Mouse (Mus musculus): ENCODE measurements at regions not wholly inside any gene's neighbourhood (a gene's known extent, or its start where the extent isn't known, plus 50 kb on each side); places are given as distances from the start of the nearest gene placed in this dataset.
A peak's percentile ranks its signal among the peaks of the same experiment; 100 is the strongest.

GRCm38 (mm10) chr15:97590732-97591292, 114.8 kb downstream of the Rpap3 start:
- H3K27me3 ChIP-seq (ENCODE audit: control insufficient read depth, insufficient read depth, low read length, poor library complexity, severe bottlenecking): no peaks in the 10 kb centered on the region
- no peaks in the 10 kb centered on the region for H3K36me3 ChIP-seq (ENCODE audit: control insufficient read depth, insufficient read depth, low read length, poor library complexity, severe bottlenecking)
- H3K4me3 ChIP-seq (ENCODE audit: low read depth, low read length): no peak overlapping the region
- TF ChIP-seq CTCF (IDR thresholded peaks at IDR 0.05; ENCODE audit: low read depth, low read length) (no peak), EP300 (IDR thresholded peaks at IDR 0.05; ENCODE audit: insufficient read depth, low read depth, low read length) (0 out of 2 replicates have a peak, but pooled peaks have one; percentile 23), POLR2A (IDR thresholded peaks at IDR 0.05; ENCODE audit: insufficient read depth, low read length) (no peak)
- H3K27ac ChIP-seq (ENCODE audit: insufficient read depth, low read length): peak overlapping the region; percentile 93
- H3K9me3 ChIP-seq (replicated peaks; ENCODE audit: control insufficient read depth, insufficient read depth, low read length, poor library complexity, severe bottlenecking): no peaks in the 10 kb centered on the region
- peaks cover 19% of the 10 kb centered on the region for H3K4me1 ChIP-seq (ENCODE audit: control insufficient read depth, insufficient read depth, low read length)
- H3K9ac ChIP-seq (ENCODE audit: low read depth, poor library complexity, severe bottlenecking): no peak overlapping the region

GRCm38 (mm10) chr15:97587571-97588205, 117.9 kb downstream of the Rpap3 start:
- no peak for TF ChIP-seq CTCF (IDR thresholded peaks at IDR 0.05; ENCODE audit: low read depth, low read length)
- TF ChIP-seq POLR2A (IDR thresholded peaks at IDR 0.05; ENCODE audit: insufficient read depth, low read length): no peak
- no peak for TF ChIP-seq EP300 (IDR thresholded peaks at IDR 0.05; ENCODE audit: insufficient read depth, low read depth, low read length)
- Histone ChIP-seq H3K27me3 (ENCODE audit: control insufficient read depth, insufficient read depth, low read length, poor library complexity, severe bottlenecking) (no peaks in the 10 kb centered on the region), H3K36me3 (ENCODE audit: control insufficient read depth, insufficient read depth, low read length, poor library complexity, severe bottlenecking) (no peaks in the 10 kb centered on the region), H3K9me3 (replicated peaks; ENCODE audit: control insufficient read depth, insufficient read depth, low read length, poor library complexity, severe bottlenecking) (no peaks in the 10 kb centered on the region), H3K4me3 (ENCODE audit: low read depth, low read length) (no peak overlapping the region), H3K9ac (ENCODE audit: low read depth, poor library complexity, severe bottlenecking) (no peak overlapping the region), H3K4me1 (ENCODE audit: control insufficient read depth, insufficient read depth, low read length) (peaks cover 10% of the 10 kb centered on the region), H3K27ac (ENCODE audit: insufficient read depth, low read length) (no peak overlapping the region)

GRCm38 (mm10) chr15:97581724-97582154, 123.9 kb downstream of the Rpap3 start:
- 0 out of 2 replicates have a peak overlapping the region, but pooled peaks have one; percentile 14 for H3K9ac ChIP-seq (ENCODE audit: low read depth, poor library complexity, severe bottlenecking)
- no peaks in the 10 kb centered on the region for H3K9me3 ChIP-seq (replicated peaks; ENCODE audit: control insufficient read depth, insufficient read depth, low read length, poor library complexity, severe bottlenecking)
- H3K4me1 ChIP-seq (ENCODE audit: control insufficient read depth, insufficient read depth, low read length): peaks cover 3% of the 10 kb centered on the region
- H3K27me3 ChIP-seq (ENCODE audit: control insufficient read depth, insufficient read depth, low read length, poor library complexity, severe bottlenecking): no peaks in the 10 kb centered on the region
- no peaks in the 10 kb centered on the region for H3K36me3 ChIP-seq (ENCODE audit: control insufficient read depth, insufficient read depth, low read length, poor library complexity, severe bottlenecking)
- peak overlapping the region; percentile 67 for H3K27ac ChIP-seq (ENCODE audit: insufficient read depth, low read length)
- H3K4me3 ChIP-seq (ENCODE audit: low read depth, low read length): no peak overlapping the region
- no peak for TF ChIP-seq POLR2A (IDR thresholded peaks at IDR 0.05; ENCODE audit: insufficient read depth, low read length)
- peak; percentile 92 for TF ChIP-seq CTCF (IDR thresholded peaks at IDR 0.05; ENCODE audit: low read depth, low read length)
- TF ChIP-seq EP300 (IDR thresholded peaks at IDR 0.05; ENCODE audit: insufficient read depth, low read depth, low read length): peak; percentile 82

DNA sequence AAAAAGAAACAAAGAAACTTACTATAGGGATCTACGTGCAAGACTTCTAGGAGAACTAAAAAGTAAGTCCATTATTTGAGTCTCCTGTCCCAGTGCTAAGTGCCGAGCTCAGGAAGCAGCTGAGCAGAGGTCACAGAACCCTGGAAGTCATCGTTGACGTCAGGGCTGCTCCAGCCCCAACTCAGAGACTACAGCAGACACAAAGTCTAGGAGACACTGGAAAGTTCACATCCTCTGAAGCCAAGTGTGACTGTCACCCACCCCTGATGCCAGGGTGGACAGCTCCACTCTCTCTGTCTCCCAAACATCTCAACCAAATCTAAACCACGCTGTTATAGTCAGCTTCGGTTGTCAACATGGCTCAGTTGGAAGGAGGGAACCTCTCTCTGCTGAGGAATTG, 124.9 kb downstream of the Rpap3 start:
- TF ChIP-seq POLR2A (IDR thresholded peaks at IDR 0.05; ENCODE audit: insufficient read depth, low read length): no peak
- TF ChIP-seq CTCF (IDR thresholded peaks at IDR 0.05; ENCODE audit: low read depth, low read length): no peak
- no peak for TF ChIP-seq EP300 (IDR thresholded peaks at IDR 0.05; ENCODE audit: insufficient read depth, low read depth, low read length)
- no peak overlapping the region for H3K4me3 ChIP-seq (ENCODE audit: low read depth, low read length)
- H3K4me1 ChIP-seq (ENCODE audit: control insufficient read depth, insufficient read depth, low read length): peaks cover 3% of the 10 kb centered on the region
- no peaks in the 10 kb centered on the region for H3K27me3 ChIP-seq (ENCODE audit: control insufficient read depth, insufficient read depth, low read length, poor library complexity, severe bottlenecking)
- H3K9ac ChIP-seq (ENCODE audit: low read depth, poor library complexity, severe bottlenecking): no peak overlapping the region
- no peak overlapping the region for H3K27ac ChIP-seq (ENCODE audit: insufficient read depth, low read length)
- no peaks in the 10 kb centered on the region for H3K36me3 ChIP-seq (ENCODE audit: control insufficient read depth, insufficient read depth, low read length, poor library complexity, severe bottlenecking)
- H3K9me3 ChIP-seq (replicated peaks; ENCODE audit: control insufficient read depth, insufficient read depth, low read length, poor library complexity, severe bottlenecking): no peaks in the 10 kb centered on the region

DNA sequence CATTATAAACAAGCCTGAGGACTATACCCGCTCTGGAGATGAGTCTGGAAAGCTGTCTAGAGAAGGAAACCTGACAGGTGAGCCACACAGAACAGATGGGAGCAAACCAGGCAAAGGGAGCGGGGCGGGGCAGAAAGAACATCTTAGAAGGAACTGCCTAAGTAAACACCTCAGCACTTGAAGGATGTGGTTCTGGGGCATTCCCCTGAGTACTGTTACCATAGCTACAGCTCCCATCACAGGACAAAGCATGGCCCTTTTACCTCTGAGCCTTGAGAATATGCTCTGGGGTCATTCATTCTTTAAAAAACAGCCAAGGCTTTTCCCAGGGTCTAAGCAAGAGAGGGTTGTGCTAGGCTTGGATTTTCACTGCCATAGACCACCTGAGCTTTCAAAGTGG, 127.6 kb downstream of the Rpap3 start:
- Histone ChIP-seq H3K9me3 (replicated peaks; ENCODE audit: control insufficient read depth, insufficient read depth, low read length, poor library complexity, severe bottlenecking) (no peaks in the 10 kb centered on the region), H3K27me3 (ENCODE audit: control insufficient read depth, insufficient read depth, low read length, poor library complexity, severe bottlenecking) (no peaks in the 10 kb centered on the region), H3K9ac (ENCODE audit: low read depth, poor library complexity, severe bottlenecking) (no peak overlapping the region), H3K4me1 (ENCODE audit: control insufficient read depth, insufficient read depth, low read length) (peaks cover under 1% of the 10 kb centered on the region), H3K4me3 (ENCODE audit: low read depth, low read length) (no peak overlapping the region), H3K27ac (ENCODE audit: insufficient read depth, low read length) (no peak overlapping the region), H3K36me3 (ENCODE audit: control insufficient read depth, insufficient read depth, low read length, poor library complexity, severe bottlenecking) (no peaks in the 10 kb centered on the region)
- no peak for TF ChIP-seq POLR2A (IDR thresholded peaks at IDR 0.05; ENCODE audit: insufficient read depth, low read length)
- no peak for TF ChIP-seq EP300 (IDR thresholded peaks at IDR 0.05; ENCODE audit: insufficient read depth, low read depth, low read length)
- TF ChIP-seq CTCF (IDR thresholded peaks at IDR 0.05; ENCODE audit: low read depth, low read length): no peak

DNA sequence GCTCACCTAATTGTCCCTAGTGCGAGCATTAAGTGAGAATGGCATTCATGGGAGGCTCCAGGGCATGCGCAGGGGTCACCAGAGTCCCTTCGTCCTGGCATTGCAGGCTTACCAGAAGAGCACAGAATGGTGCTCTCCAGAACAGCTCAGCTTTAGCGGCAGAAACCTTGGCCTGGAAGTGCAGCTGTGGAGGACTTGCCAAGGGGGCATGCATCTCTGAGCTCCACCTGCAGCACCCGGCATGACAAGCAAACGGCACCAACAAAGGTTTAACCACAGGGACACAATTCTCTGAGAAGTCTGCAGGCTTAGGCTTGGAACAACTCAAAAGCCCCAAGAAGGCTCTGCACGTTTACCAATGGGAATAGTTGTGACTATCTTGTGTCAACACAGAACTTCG, 128.4 kb downstream of the Rpap3 start:
- no peaks in the 10 kb centered on the region for H3K27me3 ChIP-seq (ENCODE audit: control insufficient read depth, insufficient read depth, low read length, poor library complexity, severe bottlenecking)
- no peaks in the 10 kb centered on the region for H3K9me3 ChIP-seq (replicated peaks; ENCODE audit: control insufficient read depth, insufficient read depth, low read length, poor library complexity, severe bottlenecking)
- H3K36me3 ChIP-seq (ENCODE audit: control insufficient read depth, insufficient read depth, low read length, poor library complexity, severe bottlenecking): no peaks in the 10 kb centered on the region
- no peaks in the 10 kb centered on the region for H3K4me1 ChIP-seq (ENCODE audit: control insufficient read depth, insufficient read depth, low read length)
- no peak overlapping the region for H3K27ac ChIP-seq (ENCODE audit: insufficient read depth, low read length)
- TF ChIP-seq EP300 (IDR thresholded peaks at IDR 0.05; ENCODE audit: insufficient read depth, low read depth, low read length) (no peak), POLR2A (IDR thresholded peaks at IDR 0.05; ENCODE audit: insufficient read depth, low read length) (no peak), CTCF (IDR thresholded peaks at IDR 0.05; ENCODE audit: low read depth, low read length) (no peak)
- no peak overlapping the region for H3K9ac ChIP-seq (ENCODE audit: low read depth, poor library complexity, severe bottlenecking)
- H3K4me3 ChIP-seq (ENCODE audit: low read depth, low read length): no peak overlapping the region

Data from ES-Bruce4 (cell line).